Mouse (Mus musculus) liver, embryonic 13.5 days (tissue): ENCODE results near the gene Gm49405. TPM values are rescaled to one million over a fixed set of nuclear protein-coding genes. Genes with fewer than 3 reads are reported as not detected.

Experiments used
- ATAC-seq: fragments of 200-750 bp; cut with Nextera tagmentation; 2 replicates; pipeline ENCODE4 v1.8.0; 2017; ENCODE audit warnings: low read depth, mild to moderate bottlenecking, moderate number of reproducible peaks, moderate library complexity
- DNase-seq: peaks from one replicate; pipeline ENCODE4 v3.0.0; 2022
- H3K27ac ChIP-seq: fragments of 300-500 bp; sonication (generic); 2 replicates; pipeline ENCODE4 v1.5.1; 2015; ENCODE audit warnings: moderate library complexity, mild to moderate bottlenecking, inconsistent platforms
- H3K27me3 ChIP-seq: fragments of 300-500 bp; sonication (generic); 2 replicates; pipeline ENCODE4 v1.6.1; 2015; ENCODE audit warnings: mild to moderate bottlenecking, inconsistent platforms
- H3K36me3 ChIP-seq: fragments of 300-500 bp; sonication (generic); 2 replicates; pipeline ENCODE4 v1.6.1; 2015; ENCODE audit warnings: mild to moderate bottlenecking, inconsistent platforms
- H3K4me1 ChIP-seq: fragments of 300-500 bp; sonication (generic); replicated peaks from 2 replicates; pipeline ENCODE4 v1.6.1; 2015; ENCODE audit warnings: inconsistent platforms
- H3K4me2 ChIP-seq: fragments of 300-500 bp; sonication (generic); 2 replicates; pipeline ENCODE4 v1.6.1; 2015; ENCODE audit warnings: inconsistent platforms, mild to moderate bottlenecking, moderate library complexity
- H3K4me3 ChIP-seq: fragments of 300-500 bp; sonication (generic); replicated peaks from 2 replicates; pipeline ENCODE4 v1.5.1; 2015; ENCODE audit warnings: mild to moderate bottlenecking, inconsistent platforms
- H3K9ac ChIP-seq: fragments of 300-500 bp; sonication (generic); 2 replicates; pipeline ENCODE4 v1.6.1; 2015; ENCODE audit warnings: mild to moderate bottlenecking, inconsistent platforms
- H3K9me3 ChIP-seq: fragments of 300-500 bp; sonication (generic); replicated peaks from 2 replicates; pipeline ENCODE4 v1.6.1; 2016; ENCODE audit warnings: inconsistent platforms
- WGBS: fragments of 180-500 bp; shearing (Covaris S2); methylation state at CpG from one replicate; pipeline ENCODE4 v1.1.7; 2015; ENCODE audit not compliant: insufficient replicate concordance; 5-methylcytosine and 5-hydroxymethylcytosine counted together
- polyA plus RNA-seq: library from polyadenylated mRNA; unstranded; fragments of >200 nt; fragmentation: Nextera tagmentation; extraction: Ambion mirVana; gene quantifications from 2 replicates; pipeline ENCODE4 v1.2.1, GENCODE M21; 2015

Gm49405 gene
- polyA plus RNA-seq, 1 experiment from 2014 or later = 0.55 TPM

DNA sequence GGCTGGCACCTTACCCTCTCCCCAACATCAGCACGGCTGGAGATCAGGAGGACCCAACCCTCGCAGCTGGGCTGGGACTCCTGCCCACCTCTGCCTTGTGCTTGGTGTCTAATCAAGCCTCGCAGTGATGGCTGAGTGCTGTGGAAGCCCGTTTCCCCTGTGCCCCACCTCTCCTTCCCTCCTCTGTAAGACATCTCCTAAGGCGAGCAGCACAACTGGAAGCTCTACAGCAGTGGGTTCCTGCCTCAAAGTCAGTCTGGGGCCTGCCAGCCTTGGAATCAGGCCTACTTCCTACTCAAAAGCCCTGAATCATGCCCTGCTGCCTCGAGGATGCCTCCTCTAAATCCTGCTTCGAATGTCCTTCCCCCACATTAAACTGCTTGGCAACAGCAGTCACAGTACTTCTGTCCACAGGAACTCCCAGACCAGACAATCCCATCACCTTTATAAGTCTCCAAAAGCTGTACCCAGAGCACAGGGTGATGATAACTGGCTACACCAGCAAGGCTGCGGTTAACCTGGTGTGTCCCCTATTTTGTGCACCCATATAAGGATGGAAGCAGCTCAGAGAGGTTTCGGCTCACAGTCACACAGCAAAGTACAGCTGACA lies 1.2 kb upstream of the Gm49405 start:
- ATAC-seq (no peak), DNase-seq (no peak)
- peak overlapping the region; percentile 81 for H3K4me3 ChIP-seq
- H3K9me3 ChIP-seq = no peaks in the 10 kb centered on the region
- 0 out of 2 replicates have a peak overlapping the region, but pooled peaks have one; percentile 64 for H3K27ac ChIP-seq
- WGBS = 70% methylated on average over 9 of the region's 9 CpGs
- peak overlapping the region; percentile 90 for H3K4me2 ChIP-seq
- H3K4me1 ChIP-seq = peaks cover 38% of the 10 kb centered on the region
- 0 out of 2 replicates have a peak, but pooled peaks cover under 1% of the 10 kb centered on the region for H3K36me3 ChIP-seq
- H3K9ac ChIP-seq = peak overlapping the region; percentile 60
- H3K27me3 ChIP-seq = no peaks in the 10 kb centered on the region

GRCm38 (mm10) chr19:4000949-4001525 lies 611 bp downstream of the Gm49405 start:
- ATAC-seq (peak; percentile 2; the same call in 1 of the 2 replicates), DNase-seq (no peak)
- H3K27ac ChIP-seq = peak overlapping the region; percentile 96
- peaks cover 38% of the 10 kb centered on the region for H3K4me1 ChIP-seq
- 25% methylated on average over 17 of the region's 17 CpGs for WGBS
- H3K9ac ChIP-seq = peak overlapping the region; percentile 84
- peaks cover 11% of the 10 kb centered on the region for H3K36me3 ChIP-seq
- peak overlapping the region; percentile 81 for H3K4me3 ChIP-seq
- no peaks in the 10 kb centered on the region for H3K27me3 ChIP-seq
- H3K9me3 ChIP-seq = no peaks in the 10 kb centered on the region
- H3K4me2 ChIP-seq = peak overlapping the region; percentile 90

GRCm38 (mm10) chr19:4001752-4002151 lies 1.3 kb downstream of the Gm49405 start:
- Histone ChIP-seq H3K27ac (no peak overlapping the region), H3K4me2 (peak overlapping the region; percentile 90), H3K4me3 (no peak overlapping the region), H3K27me3 (no peaks in the 10 kb centered on the region), H3K4me1 (peaks cover 38% of the 10 kb centered on the region), H3K9me3 (no peaks in the 10 kb centered on the region), H3K36me3 (peaks cover 18% of the 10 kb centered on the region), H3K9ac (peak overlapping the region; percentile 84; the same call in 1 of the 2 replicates)
- 82% methylated on average over 5 of the region's 5 CpGs for WGBS
- no peak for DNase-seq
- no peak for ATAC-seq

DNA sequence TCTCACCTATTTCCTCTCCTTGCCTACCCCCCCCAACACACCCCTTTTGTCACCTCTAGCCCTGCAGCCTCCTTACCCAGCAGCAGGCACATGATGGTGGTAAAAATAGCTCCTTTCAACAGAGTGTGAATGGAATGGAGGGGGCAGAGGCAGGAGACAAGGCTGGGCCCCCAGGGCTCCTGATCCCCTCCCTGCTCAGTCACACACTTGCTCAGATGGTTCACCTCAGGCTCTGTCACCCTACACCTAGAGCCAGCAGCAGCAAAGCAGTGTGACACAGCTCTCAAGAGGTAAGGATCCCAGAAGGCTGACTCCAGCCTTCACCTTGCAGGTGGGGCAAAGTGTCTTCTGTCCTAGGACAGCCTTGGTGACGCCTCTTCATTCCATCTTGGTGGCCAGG lies 2.7 kb downstream of the Gm49405 start, which contains the start of gene Doc2g:
TSS of gene Doc2g (plus strand) at position 202 of the 400 bp plus-strand sequence.
- Histone ChIP-seq H3K27me3 (no peaks in the 10 kb centered on the region), H3K9ac (no peak within 1 kb of the TSS), H3K4me2 (no peak within 1 kb of the TSS), H3K4me3 (no peak within 1 kb of the TSS), H3K36me3 (peaks cover 32% of the 10 kb centered on the region), H3K9me3 (no peaks in the 10 kb centered on the region), H3K4me1 (peaks cover 36% of the 10 kb centered on the region), H3K27ac (no peak within 1 kb of the TSS)
- no peak for ATAC-seq
- no peak for DNase-seq
- WGBS = 67% methylated on average over 1 of the region's 1 CpGs

- Histone ChIP-seq H3K9ac (no peak overlapping the region), H3K4me1 (peaks cover 36% of the 10 kb centered on the region), H3K4me2 (no peak overlapping the region), H3K9me3 (no peaks in the 10 kb centered on the region), H3K36me3 (peaks cover 37% of the 10 kb centered on the region), H3K4me3 (no peak overlapping the region), H3K27ac (no peak overlapping the region), H3K27me3 (no peaks in the 10 kb centered on the region)
- 69% methylated on average over 12 of the region's 12 CpGs for WGBS
- DNase-seq (no peak), ATAC-seq (no peak)
These were observed 3.2 kb downstream of the Gm49405 start for GRCm38 (mm10) chr19:4003641-4004040.

DNA sequence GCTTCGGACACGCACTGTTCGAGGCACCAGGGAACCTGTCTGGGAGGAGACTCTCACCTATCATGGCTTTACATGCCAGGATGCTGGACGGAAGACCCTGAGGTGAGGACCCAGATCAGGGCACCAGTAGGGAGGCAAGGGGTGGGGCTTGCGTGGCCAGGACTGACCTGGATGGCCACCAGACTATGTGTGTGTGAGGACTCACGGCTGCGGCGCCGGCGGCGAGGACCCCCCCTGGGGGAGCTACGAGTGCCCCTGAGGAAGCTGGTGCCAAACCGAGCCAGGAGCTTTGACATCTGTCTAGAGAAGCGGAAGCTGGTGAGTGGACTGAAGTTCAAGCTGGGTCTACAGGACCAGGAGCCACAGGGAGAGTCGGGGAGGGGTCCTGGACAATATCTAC lies 3.9 kb downstream of the Gm49405 start:
- Histone ChIP-seq H3K27me3 (no peaks in the 10 kb centered on the region), H3K27ac (no peak overlapping the region), H3K4me3 (no peak overlapping the region), H3K4me2 (no peak overlapping the region), H3K4me1 (peaks cover 29% of the 10 kb centered on the region), H3K36me3 (peaks cover 44% of the 10 kb centered on the region), H3K9me3 (no peaks in the 10 kb centered on the region), H3K9ac (no peak overlapping the region)
- ATAC-seq = no peak
- WGBS = 86% methylated on average over 15 of the region's 15 CpGs
- DNase-seq = no peak

GRCm38 (mm10) chr19:4005091-4005490 lies 4.7 kb downstream of the Gm49405 start:
- H3K4me3 ChIP-seq = no peak overlapping the region
- peaks cover 22% of the 10 kb centered on the region for H3K4me1 ChIP-seq
- H3K36me3 ChIP-seq = peaks cover 52% of the 10 kb centered on the region
- H3K27me3 ChIP-seq = no peaks in the 10 kb centered on the region
- no peak overlapping the region for H3K4me2 ChIP-seq
- no peaks in the 10 kb centered on the region for H3K9me3 ChIP-seq
- DNase-seq (no peak), ATAC-seq (no peak)
- no peak overlapping the region for H3K9ac ChIP-seq
- no peak overlapping the region for H3K27ac ChIP-seq
- 80% methylated on average over 9 of the region's 9 CpGs for WGBS

GRCm38 (mm10) chr19:4005971-4006370 lies 5.5 kb downstream of the Gm49405 start:
- no peaks in the 10 kb centered on the region for H3K27me3 ChIP-seq
- no peak for ATAC-seq
- H3K9ac ChIP-seq = no peak overlapping the region
- H3K4me2 ChIP-seq = no peak overlapping the region
- WGBS = 90% methylated on average over 8 of the region's 8 CpGs
- no peaks in the 10 kb centered on the region for H3K9me3 ChIP-seq
- DNase-seq = no peak
- H3K4me1 ChIP-seq = peaks cover 20% of the 10 kb centered on the region
- H3K27ac ChIP-seq = no peak overlapping the region
- peaks cover 58% of the 10 kb centered on the region for H3K36me3 ChIP-seq
- no peak overlapping the region for H3K4me3 ChIP-seq

DNA sequence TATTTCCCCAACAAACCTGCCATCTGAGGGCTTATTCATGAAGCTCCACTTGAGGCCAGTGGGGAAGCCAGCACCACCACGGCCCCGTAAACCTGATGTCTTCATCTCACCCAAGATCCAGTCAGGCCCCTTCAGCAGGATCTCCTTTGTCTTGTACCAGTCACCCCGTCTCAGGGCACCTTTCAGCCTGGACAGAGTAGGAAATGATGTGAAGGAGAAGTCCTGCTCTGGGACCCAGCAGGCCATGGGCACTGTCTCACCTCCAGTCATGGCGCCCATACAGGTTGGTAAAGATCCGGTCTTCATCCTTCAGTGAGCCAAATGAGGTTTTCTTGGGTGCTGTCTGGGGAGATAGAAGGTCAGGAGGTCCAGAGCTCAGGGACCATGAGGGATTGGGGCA lies 10.7 kb downstream of the Gm49405 start:
- no peak for ATAC-seq
- WGBS = 86% methylated on average over 5 of the region's 5 CpGs
- peak overlapping the region; percentile 86 for H3K9ac ChIP-seq
- no peaks in the 10 kb centered on the region for H3K9me3 ChIP-seq
- peaks cover 49% of the 10 kb centered on the region for H3K36me3 ChIP-seq
- peaks cover 45% of the 10 kb centered on the region for H3K4me1 ChIP-seq
- no peaks in the 10 kb centered on the region for H3K27me3 ChIP-seq
- no peak for DNase-seq
- peak overlapping the region; percentile 80; the same call in 1 of the 2 replicates for H3K27ac ChIP-seq
- H3K4me3 ChIP-seq = peak overlapping the region; percentile 85
- H3K4me2 ChIP-seq = peak overlapping the region; percentile 69

DNA sequence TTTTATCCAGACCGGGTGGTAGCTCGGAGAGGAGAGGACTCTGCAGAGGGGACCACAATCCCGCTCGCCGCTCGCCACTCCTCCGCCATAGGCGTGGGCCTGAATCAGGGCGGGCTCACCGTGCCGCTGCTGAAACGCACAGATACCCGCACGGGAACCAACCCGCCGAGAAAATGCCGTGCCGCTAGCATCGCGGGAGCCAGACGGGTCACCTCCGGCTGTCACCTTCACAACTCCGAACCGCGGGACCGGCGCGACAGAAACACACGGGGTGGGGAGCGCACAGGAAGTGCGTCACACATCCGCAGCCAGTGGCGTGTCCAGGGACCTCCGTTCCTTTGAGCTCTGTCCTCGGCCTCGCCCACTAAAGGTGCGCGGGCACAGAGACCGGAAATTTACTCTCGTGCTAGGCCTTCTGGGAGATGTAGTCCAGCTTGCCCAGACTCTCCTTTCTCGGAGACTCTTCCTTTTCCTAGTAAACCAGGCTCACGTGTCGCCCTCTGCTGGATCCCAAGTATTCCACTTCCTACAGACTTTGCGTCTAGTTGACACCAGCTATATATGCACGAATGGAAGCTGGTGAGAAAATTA lies 12.1 kb downstream of the Gm49405 start, which contains the start of gene Ndufv1:
TSS of gene Ndufv1 (minus strand) at position 375 of the 591 bp plus-strand sequence.
- under 1% methylated on average over 45 of the region's 45 CpGs for WGBS
- H3K27me3 ChIP-seq = no peaks in the 10 kb centered on the region
- DNase-seq (peak; percentile 97), ATAC-seq (peak; percentile 98)
- peak within 1 kb of the TSS; percentile 81 for H3K27ac ChIP-seq
- H3K4me1 ChIP-seq = peaks cover 48% of the 10 kb centered on the region
- peaks cover 34% of the 10 kb centered on the region for H3K36me3 ChIP-seq
- peak within 1 kb of the TSS; percentile 86 for H3K9ac ChIP-seq
- H3K4me2 ChIP-seq = peak within 1 kb of the TSS; percentile 79
- H3K4me3 ChIP-seq = peak within 1 kb of the TSS; percentile 85
- no peaks in the 10 kb centered on the region for H3K9me3 ChIP-seq

DNA sequence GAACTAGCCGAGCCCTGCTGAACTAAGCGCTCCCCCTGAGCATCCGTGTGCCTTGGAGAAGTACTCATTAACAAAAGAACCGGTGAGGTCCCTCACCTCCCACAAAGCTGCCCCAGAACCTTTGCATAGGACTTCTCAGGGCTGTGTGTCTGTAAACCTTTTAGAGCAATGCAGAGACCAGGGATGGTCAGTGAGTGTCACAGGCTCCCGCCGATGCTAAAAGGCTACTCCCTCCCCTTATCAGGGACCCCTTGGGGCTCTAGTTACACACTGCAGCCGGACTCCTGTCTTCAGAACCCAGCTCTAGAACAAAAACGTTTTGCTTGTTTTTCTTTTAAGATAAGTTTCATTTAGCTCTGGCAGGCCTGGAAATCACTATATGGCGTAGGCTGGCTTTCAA lies 12.6 kb downstream of the Gm49405 start:
- Histone ChIP-seq H3K4me3 (peak overlapping the region; percentile 85), H3K4me2 (peak overlapping the region; percentile 79), H3K27ac (peak overlapping the region; percentile 81), H3K9ac (peak overlapping the region; percentile 77), H3K36me3 (peaks cover 29% of the 10 kb centered on the region), H3K27me3 (no peaks in the 10 kb centered on the region), H3K4me1 (peaks cover 48% of the 10 kb centered on the region), H3K9me3 (no peaks in the 10 kb centered on the region)
- WGBS = 10% methylated on average over 9 of the region's 9 CpGs
- DNase-seq = no peak
- peak; percentile 49 for ATAC-seq
